Mouse (Mus musculus) kidney, embryonic 16.5 days (tissue): ENCODE measurements around the gene Znrf3. TPM values are rescaled to one million over a fixed set of nuclear protein-coding genes. Genes with fewer than 3 reads are reported as not detected.

Source experiments
- ATAC-seq: fragments of 200-750 bp; cut with Nextera tagmentation; 2 replicates; pipeline ENCODE4 v1.8.0; 2017; ENCODE audit warnings: moderate TSS enrichment; ENCODE audit not compliant: low FRiP score, low TSS enrichment
- H3K27ac ChIP-seq: fragments of 300-500 bp; sonication (generic); 2 replicates; pipeline ENCODE4 v1.5.1; 2014; ENCODE audit warnings: low read length
- H3K27me3 ChIP-seq: fragments of 300-500 bp; sonication (generic); 2 replicates; pipeline ENCODE4 v1.6.1; 2014; ENCODE audit warnings: low read length, control low read depth, mixed read lengths; ENCODE audit not compliant: insufficient read depth
- H3K36me3 ChIP-seq: fragments of 300-500 bp; sonication (generic); 2 replicates; pipeline ENCODE4 v1.6.1; 2014; ENCODE audit warnings: low read length, control low read depth, mixed read lengths; ENCODE audit not compliant: insufficient read depth
- H3K4me1 ChIP-seq: fragments of 300-500 bp; sonication (generic); 2 replicates; pipeline ENCODE4 v1.6.1; 2014; ENCODE audit warnings: low read length, control low read depth, mixed read lengths; ENCODE audit not compliant: insufficient read depth
- H3K4me2 ChIP-seq: fragments of 300-500 bp; sonication (generic); replicated peaks from 2 replicates; pipeline ENCODE4 v1.6.1; 2014; ENCODE audit warnings: low read depth, low read length
- H3K4me3 ChIP-seq: fragments of 300-500 bp; sonication (generic); 2 replicates; pipeline ENCODE4 v1.5.1; 2014; ENCODE audit warnings: mild to moderate bottlenecking, low read length
- H3K9ac ChIP-seq: fragments of 300-500 bp; sonication (generic); replicated peaks from 2 replicates; pipeline ENCODE4 v1.6.1; 2014; ENCODE audit warnings: low read length
- H3K9me3 ChIP-seq: fragments of 300-500 bp; sonication (generic); 2 replicates; pipeline ENCODE4 v1.6.1; 2016; ENCODE audit warnings: low read length, control low read depth
- WGBS: fragments of 180-500 bp; shearing (Covaris S2); extraction: QIAGEN DNeasy Blood & Tissue Kit; methylation state at CpG from one replicate; pipeline ENCODE4 v1.1.7; 2014; 5-methylcytosine and 5-hydroxymethylcytosine counted together
- polyA plus RNA-seq: library from polyadenylated mRNA; unstranded; fragments of >200 nt; fragmentation: Nextera tagmentation; extraction: Ambion mirVana; gene quantifications from 2 replicates; pipeline ENCODE4 v1.2.1, GENCODE M21; 2015

The Znrf3 gene
- polyA plus RNA-seq, 1 experiment from 2014 or later, result 16.5 TPM

DNA sequence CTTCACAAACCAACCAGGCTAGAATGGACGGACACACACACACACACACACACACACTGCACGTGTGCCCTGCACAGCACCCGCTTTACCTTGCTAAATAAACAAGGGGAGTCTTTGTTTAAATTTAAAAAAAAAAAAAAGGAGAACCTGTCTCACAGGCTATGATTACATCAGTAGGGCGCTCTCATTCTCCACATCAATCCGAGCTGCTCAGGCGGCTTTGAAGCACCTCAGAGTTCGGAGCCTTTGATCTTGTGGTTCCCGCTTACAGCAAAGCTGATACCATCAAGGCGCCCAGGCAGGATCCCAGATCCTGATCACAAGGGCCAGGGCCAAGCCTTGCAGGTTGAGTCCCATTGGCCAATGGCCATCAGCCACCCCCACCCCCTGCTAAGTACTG, 33.1 kb downstream of the Znrf3 start:
- no peaks in the 10 kb centered on the region for H3K9me3 ChIP-seq
- H3K4me2 ChIP-seq, result no peak overlapping the region
- peak; percentile 56 for ATAC-seq
- no peaks in the 10 kb centered on the region for H3K27me3 ChIP-seq
- peak overlapping the region; percentile 67; the same call in 1 of the 2 replicates for H3K27ac ChIP-seq
- H3K36me3 ChIP-seq, result no peaks in the 10 kb centered on the region
- H3K4me1 ChIP-seq, result peaks cover 57% of the 10 kb centered on the region
- H3K4me3 ChIP-seq, result no peak overlapping the region
- no peak overlapping the region for H3K9ac ChIP-seq
- 37% methylated on average over 9 of the region's 9 CpGs for WGBS

DNA sequence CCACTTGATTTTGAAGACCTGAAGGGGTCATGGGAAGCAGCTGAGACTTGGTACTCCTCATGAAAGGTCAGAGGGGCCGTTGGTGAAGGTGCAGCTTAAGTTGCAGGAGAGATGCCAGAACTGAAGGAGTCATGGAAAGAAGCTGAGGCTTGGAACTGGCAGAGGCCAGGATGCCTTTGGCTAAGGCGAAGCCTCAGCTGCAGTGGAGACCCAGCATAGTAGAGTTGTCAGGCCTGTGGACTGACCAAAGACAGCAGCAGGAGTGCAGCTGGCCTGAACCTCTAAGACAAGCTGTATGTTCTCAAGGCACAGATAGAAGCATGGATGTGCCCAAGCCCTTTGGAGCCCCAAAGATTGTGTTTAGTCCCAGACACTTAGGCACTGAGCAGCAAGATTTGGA, 40.5 kb downstream of the Znrf3 start:
- ATAC-seq, result no peak
- Histone ChIP-seq H3K9me3 (no peaks in the 10 kb centered on the region), H3K9ac (no peak overlapping the region), H3K4me2 (no peak overlapping the region), H3K27ac (peak overlapping the region; percentile 47; the same call in 1 of the 2 replicates), H3K36me3 (no peaks in the 10 kb centered on the region), H3K4me1 (peaks cover 38% of the 10 kb centered on the region), H3K4me3 (no peak overlapping the region), H3K27me3 (no peaks in the 10 kb centered on the region)
- WGBS, result 51% methylated on average over 2 of the region's 2 CpGs

DNA sequence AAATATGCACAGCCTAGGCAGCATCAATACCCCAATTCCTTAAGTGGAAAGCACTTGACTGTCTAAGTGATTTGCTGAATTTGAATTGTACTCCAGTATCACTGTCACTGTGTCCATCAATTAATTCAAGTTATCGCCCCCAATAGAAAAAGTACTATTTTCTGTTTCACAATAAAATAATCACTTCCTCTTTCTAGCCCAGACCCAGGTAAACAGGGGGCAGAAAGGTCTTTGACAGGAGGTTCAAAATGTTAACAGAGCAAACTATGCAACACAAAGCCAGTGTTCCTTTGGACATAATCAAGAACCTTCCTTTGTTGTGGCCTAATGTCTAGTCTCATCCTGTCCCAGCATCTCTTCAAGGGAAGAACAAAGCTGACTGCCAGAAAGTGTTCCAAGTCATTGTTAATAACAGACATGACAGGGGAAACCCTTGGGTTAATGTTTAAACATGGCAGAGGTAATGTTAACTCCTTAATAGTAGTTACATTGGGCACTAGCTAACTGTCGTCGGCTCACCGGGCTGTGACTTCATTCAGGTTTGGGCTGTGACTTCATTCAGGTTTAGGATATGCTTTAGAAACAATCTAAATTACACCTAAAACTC, 42.4 kb downstream of the Znrf3 start:
- 63% methylated on average over 4 of the region's 4 CpGs for WGBS
- Histone ChIP-seq H3K4me1 (peaks cover 38% of the 10 kb centered on the region), H3K27ac (peak overlapping the region; percentile 65), H3K4me2 (no peak overlapping the region), H3K4me3 (no peak overlapping the region), H3K9me3 (no peaks in the 10 kb centered on the region), H3K36me3 (no peaks in the 10 kb centered on the region), H3K9ac (no peak overlapping the region), H3K27me3 (no peaks in the 10 kb centered on the region)
- peak; percentile 61; the same call in 1 of the 2 replicates for ATAC-seq

GRCm38 (mm10) chr11:5398301-5399053, 46.2 kb downstream of the Znrf3 start:
- WGBS, result 61% methylated on average over 3 of the region's 3 CpGs
- Histone ChIP-seq H3K36me3 (no peaks in the 10 kb centered on the region), H3K4me2 (no peak overlapping the region), H3K27ac (no peak overlapping the region), H3K4me1 (peaks cover 18% of the 10 kb centered on the region), H3K9ac (no peak overlapping the region), H3K4me3 (no peak overlapping the region), H3K27me3 (no peaks in the 10 kb centered on the region), H3K9me3 (no peaks in the 10 kb centered on the region)
- no peak for ATAC-seq

GRCm38 (mm10) chr11:5390969-5391831, 53.4 kb downstream of the Znrf3 start:
- Histone ChIP-seq H3K27ac (no peak overlapping the region), H3K4me3 (no peak overlapping the region), H3K4me1 (peaks cover 17% of the 10 kb centered on the region), H3K36me3 (no peaks in the 10 kb centered on the region), H3K4me2 (no peak overlapping the region), H3K27me3 (no peaks in the 10 kb centered on the region), H3K9ac (no peak overlapping the region), H3K9me3 (no peaks in the 10 kb centered on the region)
- ATAC-seq, result no peak
- WGBS, result 18% methylated on average over 4 of the region's 4 CpGs

GRCm38 (mm10) chr11:5382652-5383051, 62.0 kb downstream of the Znrf3 start:
- H3K36me3 ChIP-seq, result no peaks in the 10 kb centered on the region
- 54% methylated on average over 2 of the region's 2 CpGs for WGBS
- H3K4me2 ChIP-seq, result no peak overlapping the region
- H3K9ac ChIP-seq, result no peak overlapping the region
- peaks cover 7% of the 10 kb centered on the region for H3K4me1 ChIP-seq
- no peak for ATAC-seq
- no peaks in the 10 kb centered on the region for H3K27me3 ChIP-seq
- H3K27ac ChIP-seq, result no peak overlapping the region
- no peak overlapping the region for H3K4me3 ChIP-seq
- no peaks in the 10 kb centered on the region for H3K9me3 ChIP-seq

DNA sequence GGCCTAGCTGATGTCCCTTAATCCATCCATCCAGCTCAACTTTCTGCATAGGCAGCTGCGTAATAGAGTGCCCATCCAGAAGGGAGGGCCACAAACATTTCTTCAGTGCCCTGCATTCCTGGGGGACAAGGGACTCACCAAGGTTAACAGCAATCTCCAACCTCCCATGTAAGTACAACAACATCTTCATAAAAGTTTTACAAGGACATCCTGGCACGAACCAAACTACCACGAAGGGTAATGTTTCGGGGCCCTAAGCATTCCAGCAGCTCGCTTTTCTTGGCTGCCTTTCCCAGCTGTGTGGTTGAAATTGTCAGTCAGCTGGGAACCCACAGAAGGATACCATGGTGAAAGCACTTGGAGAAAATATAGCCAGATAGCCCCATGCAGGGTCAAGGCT, 63.4 kb downstream of the Znrf3 start:
- Histone ChIP-seq H3K4me2 (no peak overlapping the region), H3K27me3 (no peaks in the 10 kb centered on the region), H3K27ac (peak overlapping the region; percentile 43; the same call in 1 of the 2 replicates), H3K9ac (no peak overlapping the region; the same call in 1 of the 2 replicates), H3K36me3 (no peaks in the 10 kb centered on the region), H3K4me1 (peaks cover 7% of the 10 kb centered on the region), H3K9me3 (no peaks in the 10 kb centered on the region), H3K4me3 (no peak overlapping the region)
- no peak for ATAC-seq
- 56% methylated on average over 5 of the region's 5 CpGs for WGBS

DNA sequence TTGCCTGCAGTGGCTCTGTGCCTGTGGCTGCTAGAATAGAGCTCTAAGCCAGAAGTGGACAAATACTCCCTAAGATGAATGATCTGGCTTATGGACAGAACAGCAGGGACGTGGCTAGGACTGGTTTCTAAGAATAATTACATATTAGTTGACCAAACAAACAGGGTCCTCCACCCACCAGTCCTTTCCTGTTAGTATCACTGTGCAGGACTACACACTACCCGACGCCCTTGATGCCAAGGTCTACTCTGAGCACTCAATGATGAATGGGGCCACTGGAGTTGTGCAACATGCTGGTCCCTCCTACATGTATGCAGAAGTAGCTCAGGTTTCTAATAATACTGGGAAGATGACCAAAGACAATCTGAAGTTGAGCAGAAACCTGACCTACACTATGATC, 64.4 kb downstream of the Znrf3 start:
- Histone ChIP-seq H3K36me3 (no peaks in the 10 kb centered on the region), H3K9ac (no peak overlapping the region)
- ATAC-seq, result no peak

GRCm38 (mm10) chr11:5369176-5369575, 75.5 kb downstream of the Znrf3 start:
- no peak for ATAC-seq
- Histone ChIP-seq H3K36me3 (no peaks in the 10 kb centered on the region), H3K9ac (no peak overlapping the region), H3K4me2 (no peak overlapping the region), H3K27ac (no peak overlapping the region), H3K4me3 (no peak overlapping the region), H3K9me3 (no peaks in the 10 kb centered on the region), H3K4me1 (no peaks in the 10 kb centered on the region), H3K27me3 (no peaks in the 10 kb centered on the region)
- 63% methylated on average over 10 of the region's 10 CpGs for WGBS

More for the DNA sequence above, 64.4 kb downstream of the Znrf3 start:
- 51% methylated on average over 3 of the region's 3 CpGs for WGBS
- H3K4me2 ChIP-seq, result no peak overlapping the region
- no peak overlapping the region for H3K27ac ChIP-seq
- H3K9me3 ChIP-seq, result no peaks in the 10 kb centered on the region
- H3K27me3 ChIP-seq, result no peaks in the 10 kb centered on the region
- peaks cover 7% of the 10 kb centered on the region for H3K4me1 ChIP-seq
- H3K4me3 ChIP-seq, result no peak overlapping the region
